8 mouse cellular contexts compared by ENCODE assay signal in the genomic region with DNA sequence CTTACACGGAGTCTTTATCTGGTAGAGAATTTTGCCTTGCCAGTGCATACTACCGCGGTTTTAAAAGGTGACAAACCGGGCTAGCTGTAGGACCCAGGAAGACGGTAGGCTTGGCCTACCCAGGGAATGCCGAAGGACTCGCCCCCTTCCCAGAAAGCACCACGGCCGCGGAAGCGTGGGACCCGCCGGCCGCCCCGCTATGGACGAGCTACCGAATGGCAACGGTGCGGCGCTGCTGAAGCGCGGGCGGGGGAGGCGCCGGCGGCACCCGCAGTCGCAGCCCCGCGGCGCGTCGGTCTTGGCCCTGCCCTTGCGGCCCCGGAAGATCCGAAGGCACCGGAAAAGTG. TPM values are rescaled to one million over a fixed set of nuclear protein-coding genes. Genes with fewer than 3 reads are reported as not detected.
DNase-seq lines count a peak whose midpoint lies in the region; ATAC-seq and TF ChIP-seq lines count a peak whose summit lies in the region.

A gene (plus strand): TSS at position 116 of the 347 bp plus-strand sequence.

- H3K27ac ChIP-seq in heart, embryonic 14.5 days (replicated peaks in 1 of 2; ENCODE audit: control insufficient read depth in 1 of 2, insufficient read depth in 1 of 2, low read depth in 2 of 2, low read length in 2 of 2), result peak within 1 kb of the TSS; percentile 53 to 72
- peak within 1 kb of the TSS; percentile 84 for H3K27ac ChIP-seq in liver, embryonic 13.5 days
- H3K27ac ChIP-seq in stomach, postnatal 0 days (replicated peaks), result peak within 1 kb of the TSS; percentile 82

- H3K4me2 ChIP-seq in heart, embryonic 14.5 days (ENCODE audit: low read length), result peak within 1 kb of the TSS; percentile 98
- H3K4me2 ChIP-seq in liver, embryonic 13.5 days, result peak within 1 kb of the TSS; percentile 94
- H3K4me2 ChIP-seq in stomach, postnatal 0 days (replicated peaks; ENCODE audit: low read depth), result peak within 1 kb of the TSS; percentile 98

- H3K9ac ChIP-seq in heart, embryonic 14.5 days (ENCODE audit: low read length), result peak within 1 kb of the TSS; percentile 86
- H3K9ac ChIP-seq in liver, embryonic 13.5 days, result peak within 1 kb of the TSS; percentile 87
- peak within 1 kb of the TSS; percentile 77 for H3K9ac ChIP-seq in stomach, postnatal 0 days (ENCODE audit: low read length)

- H3K36me3 ChIP-seq in heart, embryonic 14.5 days (ENCODE audit: control insufficient read depth, insufficient read depth, low read length), result peaks cover 18% of the 10 kb centered on the region
- peaks cover 25% of the 10 kb centered on the region; the same call in 1 of the 2 replicates for H3K36me3 ChIP-seq in liver, embryonic 13.5 days
- no peaks in the 10 kb centered on the region for H3K36me3 ChIP-seq in stomach, postnatal 0 days (ENCODE audit: control insufficient read depth, insufficient read depth, low read length)

- peak; percentile 87 for ATAC-seq in heart, embryonic 14.5 days (ENCODE audit: insufficient number of reproducible peaks, insufficient read depth, low FRiP score, low read depth)
- peak; percentile 86 for ATAC-seq in liver, embryonic 13.5 days (ENCODE audit: low read depth)
- ATAC-seq in stomach, postnatal 0 days (ENCODE audit: low FRiP score, low TSS enrichment), result peak; percentile 92

- DNase-seq in CD4-positive, CD25-positive, alpha-beta regulatory T cell, adult 2 months (ENCODE audit: low read depth, low spot score), result peak; percentile 88
- peak; percentile 76 for DNase-seq in brain, embryonic 18.5 days (ENCODE audit: low read depth, low spot score)
- DNase-seq in fibroblast of lung, adult 2 months (ENCODE audit: low read depth), result peak; percentile 55
- DNase-seq in kidney, postnatal 14 days, result peak; percentile 90
- DNase-seq in liver, embryonic 13.5 days, result peak; percentile 77
- peak; percentile 86 for DNase-seq in neural tube, embryonic 10.5 days (ENCODE audit: extremely low spot score, low spot score)
- peak; percentile 90 for DNase-seq in stomach, postnatal 0 days (ENCODE audit: low spot score)

- no peaks in the 10 kb centered on the region for H3K9me3 ChIP-seq in heart, embryonic 14.5 days (ENCODE audit: control insufficient read depth, low read length)
- H3K9me3 ChIP-seq in liver, embryonic 13.5 days (replicated peaks), result no peaks in the 10 kb centered on the region
- H3K9me3 ChIP-seq in stomach, postnatal 0 days (ENCODE audit: control insufficient read depth, low read length), result no peaks in the 10 kb centered on the region

- no peak for TF ChIP-seq CTCF in stomach, postnatal 0 days (IDR thresholded peaks at IDR 0.05; ENCODE audit: low read depth)

- no peak for TF ChIP-seq EP300 in stomach, postnatal 0 days (optimal IDR thresholded peaks at IDR 0.05)

- H3K27me3 ChIP-seq in heart, embryonic 14.5 days (ENCODE audit: control insufficient read depth, insufficient read depth, low read length), result no peaks in the 10 kb centered on the region
- no peaks in the 10 kb centered on the region for H3K27me3 ChIP-seq in liver, embryonic 13.5 days
- H3K27me3 ChIP-seq in stomach, postnatal 0 days (ENCODE audit: control insufficient read depth, insufficient read depth, low read length), result no peaks in the 10 kb centered on the region

- peak within 1 kb of the TSS; percentile 75 to 92 for H3K4me3 ChIP-seq in heart, embryonic 14.5 days (ENCODE audit: control insufficient read depth in 1 of 2, insufficient read depth in 1 of 2, low read depth in 1 of 2, low read length in 2 of 2)
- peak within 1 kb of the TSS; percentile 75 for H3K4me3 ChIP-seq in liver, embryonic 13.5 days (replicated peaks)
- peak within 1 kb of the TSS; percentile 79 for H3K4me3 ChIP-seq in stomach, postnatal 0 days (ENCODE audit: low read depth, low read length)

- WGBS in heart, embryonic 14.5 days, result 0% methylated on average over 37 of the region's 37 CpGs
- WGBS in liver, embryonic 13.5 days (ENCODE audit: insufficient replicate concordance), result under 1% methylated on average over 37 of the region's 37 CpGs
- under 1% methylated on average over 37 of the region's 37 CpGs for WGBS in stomach, postnatal 0 days

- H3K4me1 ChIP-seq in heart, embryonic 14.5 days (ENCODE audit: control insufficient read depth in 2 of 2, insufficient read depth in 2 of 2, low read length in 2 of 2), result peaks cover 13 to 17% of the 10 kb centered on the region in 2 experiments
- peaks cover 71% of the 10 kb centered on the region for H3K4me1 ChIP-seq in liver, embryonic 13.5 days (replicated peaks)
- peaks cover 2% of the 10 kb centered on the region for H3K4me1 ChIP-seq in stomach, postnatal 0 days (replicated peaks; ENCODE audit: control insufficient read depth, insufficient read depth)

RNA-seq across cellular contexts. Expression of the gene that starts here (rescaled TPM):
- polyA plus RNA-seq in heart, embryonic 14.5 days (2014; fragmentation: Nextera tagmentation; extraction: Ambion mirVana), result 7.8 and 9.2 TPM in 2 replicates
- 9.3 and 9.8 TPM in 2 replicates for polyA plus RNA-seq in liver, embryonic 13.5 days (2015; fragmentation: Nextera tagmentation; extraction: Ambion mirVana)
- polyA plus RNA-seq in stomach, postnatal 0 days (2015; fragmentation: Nextera tagmentation; extraction: Ambion mirVana), result 6.9 and 9.9 TPM in 2 replicates

Comparison
In these comparisons a context has a peak if more than half of its experiments do, and no peak if none do; other contexts are left out.
1. Peak in every context shown above with its lines: DNase-seq, ATAC-seq, H3K4me3 ChIP-seq and H3K27ac ChIP-seq.